Mouse (Mus musculus) v-Abl transformed pro-B cells (cell line): ENCODE results near the gene Serp2.
"Not testable (repeated sequence)": the region's sequence is repeated elsewhere in the genome, so short reads cannot be mapped to it uniquely, and the experiment has no call there.

Experiments used
- in situ Hi-C, 2 experiments: fragments of 400-800 bp; cut with MboI; formaldehyde crosslinking; loops; one replicate each; pipeline ENCODE4 v1.15.1; 2025; ENCODE audit not compliant: unreplicated experiment in 2 of 2

Serp2 gene

GRCm38 (mm10) chr14:76570292-76570691, 13.6 kb upstream of the Serp2 start:
- in situ Hi-C loops = no loop called here

GRCm38 (mm10) chr14:76569271-76569961, 12.7 kb upstream of the Serp2 start:
- in situ Hi-C loops = no loop called here

- in situ Hi-C loops = no loop called here
Measured at GRCm38 (mm10) chr14:76568548-76568947, 11.9 kb upstream of the Serp2 start.

GRCm38 (mm10) chr14:76567280-76567679, 10.6 kb upstream of the Serp2 start:
- in situ Hi-C loops = no loop called here

- in situ Hi-C loops = no loop called here
Measured at GRCm38 (mm10) chr14:76566711-76567110, 10.0 kb upstream of the Serp2 start.

- in situ Hi-C loops = no loop called here
Measured at GRCm38 (mm10) chr14:76566193-76566592, 9.5 kb upstream of the Serp2 start.

- in situ Hi-C loops = no loop called here
Measured at GRCm38 (mm10) chr14:76559208-76559607, 2.5 kb upstream of the Serp2 start.

- in situ Hi-C loops = not testable (repeated sequence)
Measured at GRCm38 (mm10) chr14:76558171-76558570, 1.5 kb upstream of the Serp2 start.

GRCm38 (mm10) chr14:76556031-76556851, 448 bp downstream of the Serp2 start:
- in situ Hi-C loops = no loop called here

GRCm38 (mm10) chr14:76555263-76556030, 1.2 kb downstream of the Serp2 start:
- in situ Hi-C loops = no loop called here

GRCm38 (mm10) chr14:76544136-76544535, 12.6 kb downstream of the Serp2 start:
- in situ Hi-C loops = no loop called here

GRCm38 (mm10) chr14:76541341-76541740, 15.3 kb downstream of the Serp2 start:
- in situ Hi-C loops = no loop called here

- in situ Hi-C loops = no loop called here
Measured at GRCm38 (mm10) chr14:76540005-76540670, 16.6 kb downstream of the Serp2 start.

- in situ Hi-C loops = no loop called here
Measured at GRCm38 (mm10) chr14:76536921-76537320, 19.8 kb downstream of the Serp2 start.

GRCm38 (mm10) chr14:76535096-76535495, 21.6 kb downstream of the Serp2 start:
- in situ Hi-C loops = no loop called here

GRCm38 (mm10) chr14:76533170-76533815, 23.4 kb downstream of the Serp2 start:
- in situ Hi-C loops = no loop called here

GRCm38 (mm10) chr14:76532257-76533169, 24.2 kb downstream of the Serp2 start:
- in situ Hi-C loops = no loop called here

- in situ Hi-C loops = no loop called here
Measured at GRCm38 (mm10) chr14:76531027-76531660, 25.5 kb downstream of the Serp2 start.

GRCm38 (mm10) chr14:76528641-76529040, 28.0 kb downstream of the Serp2 start:
- in situ Hi-C loops = no loop called here
